In the genomic region with DNA sequence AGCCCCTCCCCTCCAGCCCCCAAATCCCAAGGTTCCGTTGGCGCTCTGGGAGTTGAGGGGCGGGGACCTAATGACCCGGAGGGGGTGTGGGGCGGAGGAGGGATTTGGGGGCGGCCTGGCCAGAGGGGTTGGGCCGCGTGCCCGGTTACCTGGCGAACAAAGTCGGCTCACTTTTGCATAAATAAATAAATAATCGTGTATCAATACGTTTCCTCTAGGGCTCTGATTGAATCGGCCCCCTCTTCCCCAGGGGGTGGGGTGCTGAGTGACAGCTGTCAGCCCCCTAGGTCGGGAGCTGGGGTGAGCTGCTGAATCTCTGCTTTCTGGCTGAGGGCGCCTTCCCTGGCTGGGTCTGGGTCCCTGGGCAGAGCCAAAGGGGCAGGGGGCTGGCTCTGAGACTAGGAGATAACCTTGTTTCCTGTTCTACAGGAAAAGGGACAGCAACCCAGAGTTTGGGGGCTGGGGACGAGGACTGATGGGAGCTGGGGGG, we compare ENCODE assay signal across 9 mouse cellular contexts. TPM values are rescaled to one million over a fixed set of nuclear protein-coding genes. Genes with fewer than 3 reads are reported as not detected.
A peak's percentile ranks its signal among the peaks of the same experiment; 100 is the strongest.
DNase-seq lines count a peak whose midpoint lies in the region; ATAC-seq and TF ChIP-seq lines count a peak whose summit lies in the region.
"Had no signal": no experiment of that assay in that cellular context is flagged by ENCODE, and none has a peak within 500 bp of the region (broad histone marks: within the 10 kb centered on the region; RNA-seq: fewer than 3 reads in every experiment).

No protein-coding gene starts in this region.

- H3K4me1 ChIP-seq in E14TG2a.4 (replicated peaks; ENCODE audit: low read depth, low read length): peaks cover 81% of the 10 kb centered on the region
- peaks cover 30% of the 10 kb centered on the region for H3K4me1 ChIP-seq in embryonic facial prominence, embryonic 11.5 days (ENCODE audit: control insufficient read depth, insufficient read depth, low read length)
- peaks cover 49% of the 10 kb centered on the region for H3K4me1 ChIP-seq in limb, embryonic 14.5 days (ENCODE audit: control insufficient read depth, insufficient read depth, low read length)
- H3K4me1 ChIP-seq in neural tube, embryonic 14.5 days (ENCODE audit: control insufficient read depth, insufficient read depth, low read length): peaks cover 38% of the 10 kb centered on the region

- 0% methylated on average over 15 of the region's 17 CpGs for WGBS in embryonic facial prominence, embryonic 11.5 days
- WGBS in limb, embryonic 14.5 days: under 1% methylated on average over 16 of the region's 17 CpGs
- WGBS in neural tube, embryonic 14.5 days: under 1% methylated on average over 16 of the region's 17 CpGs

- peaks cover 11% of the 10 kb centered on the region for H3K36me3 ChIP-seq in E14TG2a.4 (ENCODE audit: insufficient read depth, low read length)
- no peaks in the 10 kb centered on the region for H3K36me3 ChIP-seq in embryonic facial prominence, embryonic 11.5 days (replicated peaks; ENCODE audit: control insufficient read depth, insufficient read depth, low read depth, low read length)
- peaks cover 8% of the 10 kb centered on the region; the same call in 1 of the 2 replicates for H3K36me3 ChIP-seq in limb, embryonic 14.5 days (ENCODE audit: control insufficient read depth, insufficient read depth, low read length)
- no peaks in the 10 kb centered on the region for H3K36me3 ChIP-seq in neural tube, embryonic 14.5 days (ENCODE audit: control insufficient read depth, insufficient read depth, low read length)

- H3K9ac ChIP-seq in embryonic facial prominence, embryonic 11.5 days (replicated peaks; ENCODE audit: low read length): peak overlapping the region; percentile 98
- peak overlapping the region; percentile 98 for H3K9ac ChIP-seq in limb, embryonic 14.5 days (ENCODE audit: low read depth, low read length, severe bottlenecking)
- H3K9ac ChIP-seq in neural tube, embryonic 14.5 days (replicated peaks; ENCODE audit: low read depth, low read length): peak overlapping the region; percentile 99

- peak overlapping the region; percentile 85 for H3K4me3 ChIP-seq in gastrocnemius, adult 2 months
- H3K4me3 ChIP-seq in E14TG2a.4 (replicated peaks; ENCODE audit: low read length): peak overlapping the region; percentile 91
- peak overlapping the region; percentile 97 for H3K4me3 ChIP-seq in embryonic facial prominence, embryonic 11.5 days (ENCODE audit: low read depth, low read length)
- peak overlapping the region; percentile 100 for H3K4me3 ChIP-seq in limb, embryonic 14.5 days (replicated peaks; ENCODE audit: low read length)
- H3K4me3 ChIP-seq in neural tube, embryonic 14.5 days (ENCODE audit: low read depth, low read length): peak overlapping the region; percentile 99

- ATAC-seq in embryonic facial prominence, embryonic 11.5 days (replicated peaks; ENCODE audit: insufficient number of reproducible peaks, low FRiP score, low TSS enrichment, low read depth): no peak
- ATAC-seq in limb, embryonic 14.5 days (ENCODE audit: low FRiP score, low read depth): no peak
- no peak for ATAC-seq in neural tube, embryonic 14.5 days (ENCODE audit: low read depth)
- ATAC-seq in granulocyte monocyte progenitor cell, adult 5-6 weeks (replicated peaks; ENCODE audit: poor library complexity, severe bottlenecking): no peak

- no peak for TF ChIP-seq CTCF in gastrocnemius, adult 2 months (IDR thresholded peaks at IDR 0.05)
- no peak for TF ChIP-seq CTCF in E14TG2a.4 (conservative IDR thresholded peaks at IDR 0.05; ENCODE audit: low read length)

- TF ChIP-seq POLR2A in limb, embryonic 14.5 days (IDR thresholded peaks at IDR 0.05; ENCODE audit: borderline replicate concordance, extremely low read depth, insufficient read depth, insufficient read length): 0 out of 2 replicates have a peak, but pooled peaks have one; percentile 6

- H3K27me3 ChIP-seq in E14TG2a.4 (ENCODE audit: insufficient read depth, low read length): no peaks in the 10 kb centered on the region
- H3K27me3 ChIP-seq in embryonic facial prominence, embryonic 11.5 days (ENCODE audit: control insufficient read depth, insufficient read depth, low read length): no peaks in the 10 kb centered on the region
- no peaks in the 10 kb centered on the region; the same call in 1 of the 2 replicates for H3K27me3 ChIP-seq in limb, embryonic 14.5 days (ENCODE audit: control insufficient read depth, insufficient read depth, low read length)
- H3K27me3 ChIP-seq in neural tube, embryonic 14.5 days (ENCODE audit: control insufficient read depth, insufficient read depth, low read length): no peaks in the 10 kb centered on the region

- DNase-seq in gastrocnemius, adult 2 months: peak; percentile 67
- no peak for DNase-seq in gastrocnemius, postnatal 36 days
- no peak for DNase-seq in embryonic facial prominence, embryonic 11.5 days (ENCODE audit: low spot score)
- peak; percentile 58 for DNase-seq in heart, postnatal 4 days
- DNase-seq in limb, embryonic 14.5 days (ENCODE audit: low spot score): no peak

- H3K9me3 ChIP-seq in E14TG2a.4 (ENCODE audit: low read length): no peaks in the 10 kb centered on the region
- no peaks in the 10 kb centered on the region for H3K9me3 ChIP-seq in embryonic facial prominence, embryonic 11.5 days (replicated peaks; ENCODE audit: control insufficient read depth, low read length)
- H3K9me3 ChIP-seq in limb, embryonic 14.5 days (ENCODE audit: control insufficient read depth, low read length): no peaks in the 10 kb centered on the region
- H3K9me3 ChIP-seq in neural tube, embryonic 14.5 days (ENCODE audit: control insufficient read depth, low read length): no peaks in the 10 kb centered on the region

- H3K27ac ChIP-seq in gastrocnemius, adult 2 months: peak overlapping the region; percentile 98
- H3K27ac ChIP-seq in embryonic facial prominence, embryonic 11.5 days (replicated peaks; ENCODE audit: low read depth, low read length): peak overlapping the region; percentile 91
- peak overlapping the region; percentile 95 for H3K27ac ChIP-seq in limb, embryonic 14.5 days (replicated peaks; ENCODE audit: low read depth, low read length)
- H3K27ac ChIP-seq in neural tube, embryonic 14.5 days (ENCODE audit: low read depth, low read length): peak overlapping the region; percentile 95

- intact Hi-C loops in gastrocnemius, adult 2 months (cut with DNase I): loop anchor here (1.0 kb wide), 1 partner anchor 25 kb away; no protein-coding TSS in a partner anchor
- intact Hi-C loops in gastrocnemius, postnatal 36 days (cut with DNase I): loop anchor here (2.0 to 5.0 kb wide), 2 partner anchors 44 to 184 kb away; no protein-coding TSS in a partner anchor

- peak overlapping the region; percentile 94 for H3K4me2 ChIP-seq in embryonic facial prominence, embryonic 11.5 days (ENCODE audit: low read depth, low read length)
- peak overlapping the region; percentile 85 for H3K4me2 ChIP-seq in limb, embryonic 14.5 days (replicated peaks; ENCODE audit: low read depth, low read length, severe bottlenecking)
- H3K4me2 ChIP-seq in neural tube, embryonic 14.5 days (ENCODE audit: low read depth, low read length): peak overlapping the region; percentile 92

RNA-seq across cellular contexts. Expression of a gene that starts 1.8 kb away (rescaled TPM):
- 10 to 100 TPM; 30.2 to 55.1 TPM for total RNA-seq in gastrocnemius, adult 2 months (2021)
- 10 to 100 TPM; 27.4 to 31.7 TPM for total RNA-seq in gastrocnemius, postnatal 36 days (2021)
- 6.6 and 7.7 TPM in 2 replicates for polyA plus RNA-seq in embryonic facial prominence, embryonic 11.5 days (2014; fragmentation: Nextera tagmentation; extraction: Ambion mirVana)
- 10 to 100 TPM; 41.1 to 48.7 TPM for total RNA-seq in heart, postnatal 4 days (2021)
- 29.6 and 41.0 TPM in 2 replicates for polyA plus RNA-seq in limb, embryonic 14.5 days (2012; rRNA removed)
- polyA plus RNA-seq in limb, embryonic 14.5 days (2014; fragmentation: Nextera tagmentation; extraction: Ambion mirVana): 12.9 and 15.6 TPM in 2 replicates
- polyA plus RNA-seq in neural tube, embryonic 14.5 days (2014; fragmentation: Nextera tagmentation; extraction: Ambion mirVana): 12.2 and 13.1 TPM in 2 replicates
- 1.3 and 4.7 TPM in 2 replicates for total RNA-seq in granulocyte monocyte progenitor cell, adult 5-6 weeks (2014; fragmentation: Nextera tagmentation)
- total RNA-seq in granulocyte monocyte progenitor cell, adult 5-6 weeks (2017): 0.26 and 0.93 TPM in 2 replicates

RNA-seq across cellular contexts. Expression of a gene that starts 38.9 kb away (rescaled TPM):
- total RNA-seq in gastrocnemius, adult 2 months (2021): under 1 TPM in 1 of 2 experiments, not detected in 1; 0.06 TPM
- under 1 TPM in 1 of 2 experiments, not detected in 1; 0.10 TPM for total RNA-seq in gastrocnemius, postnatal 36 days (2021)
- polyA plus RNA-seq in embryonic facial prominence, embryonic 11.5 days (2014; fragmentation: Nextera tagmentation; extraction: Ambion mirVana): 0.08 and 0.20 TPM in 2 replicates
- total RNA-seq in heart, postnatal 4 days (2021): under 1 TPM; 0.33 to 0.43 TPM
- polyA plus RNA-seq in limb, embryonic 14.5 days (2012; rRNA removed): 0.54 and 0.64 TPM in 2 replicates
- 0.35 and 0.62 TPM in 2 replicates for polyA plus RNA-seq in limb, embryonic 14.5 days (2014; fragmentation: Nextera tagmentation; extraction: Ambion mirVana)
- polyA plus RNA-seq in neural tube, embryonic 14.5 days (2014; fragmentation: Nextera tagmentation; extraction: Ambion mirVana): not detected in 2 replicates
- not detected in 2 replicates for total RNA-seq in granulocyte monocyte progenitor cell, adult 5-6 weeks (2014; fragmentation: Nextera tagmentation)
- 0.99 and 2.4 TPM in 2 replicates for total RNA-seq in granulocyte monocyte progenitor cell, adult 5-6 weeks (2017)
- total RNA-seq: layer of hippocampus, postnatal 14 days had no signal

Comparison
In these comparisons a context has a peak if more than half of its experiments do, and no peak if none do; other contexts are left out.
1. DNase-seq: peak in gastrocnemius, adult 2 months (single experiment) and heart, postnatal 4 days (single experiment); none in gastrocnemius, postnatal 36 days (0 of 2), embryonic facial prominence, embryonic 11.5 days (single experiment) and limb, embryonic 14.5 days (single experiment).
2. RNA of a gene that starts 1.8 kb away (total RNA-seq): 30.2 to 55.1 TPM in gastrocnemius, adult 2 months, 41.1 to 48.7 TPM in heart, postnatal 4 days and 27.4 to 31.7 TPM in gastrocnemius, postnatal 36 days; 0.26 to 4.7 TPM in granulocyte monocyte progenitor cell, adult 5-6 weeks; every median in the first group is over 4 times any median in the second.
3. Peak in every context shown above with its lines, with median percentiles within 50 percentile points of each other: H3K27ac ChIP-seq, H3K4me3 ChIP-seq, H3K4me2 ChIP-seq and H3K9ac ChIP-seq.